Mouse (Mus musculus) T-helper 2 cell (primary cell): ENCODE measurements around the gene Slc2a9.

ENCODE experiments used
- in situ Hi-C: fragments of 300-600 bp; cut with MboI, MseI; formaldehyde crosslinking; loops from one replicate; pipeline ENCODE4 v1.15.1; 2025; ENCODE audit warnings: high pct_unique_total_duplicates

Gene Slc2a9

DNA sequence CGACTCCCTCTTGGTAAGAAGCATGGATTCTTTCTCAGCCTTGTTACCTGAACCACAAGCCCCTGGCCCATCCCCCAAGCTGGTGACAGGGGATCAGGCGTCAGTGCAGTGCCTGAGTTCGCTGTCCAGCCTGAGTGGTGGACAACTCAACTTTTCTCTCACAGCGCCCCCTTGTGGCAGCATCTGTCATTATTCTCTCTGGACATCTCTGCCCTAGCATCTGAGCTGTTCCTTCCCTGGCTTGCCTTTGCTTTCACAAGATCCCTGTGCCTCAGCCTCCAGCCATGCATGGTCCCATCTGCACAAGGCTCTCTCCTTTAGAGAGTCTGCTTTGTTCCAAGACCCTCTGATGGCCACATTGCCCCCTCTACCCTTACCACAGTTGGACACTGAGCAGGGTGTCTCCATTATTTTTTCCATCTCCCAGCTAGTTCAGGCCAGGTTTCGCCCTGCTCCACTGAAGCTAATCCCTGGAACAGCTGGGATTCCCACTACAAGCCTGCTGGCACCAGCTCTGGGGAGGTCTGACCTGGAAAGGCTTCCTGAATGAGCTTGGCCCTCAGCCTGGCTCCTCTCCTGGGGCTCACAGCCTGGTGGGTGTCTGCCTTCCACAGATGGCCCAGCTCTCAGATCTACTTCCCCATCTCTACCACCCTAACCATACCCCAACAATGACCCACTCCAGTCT, 32.9 kb downstream of the Slc2a9 start:
- in situ Hi-C loops, result loop anchor here (5.0 kb wide), 1 partner anchor 163 kb away; no protein-coding TSS in a partner anchor

GRCm38 (mm10) chr5:38466569-38467110, 36.3 kb downstream of the Slc2a9 start:
- in situ Hi-C loops, result loop anchor here (5.0 kb wide), 1 partner anchor 159 kb away; no protein-coding TSS in a partner anchor

DNA sequence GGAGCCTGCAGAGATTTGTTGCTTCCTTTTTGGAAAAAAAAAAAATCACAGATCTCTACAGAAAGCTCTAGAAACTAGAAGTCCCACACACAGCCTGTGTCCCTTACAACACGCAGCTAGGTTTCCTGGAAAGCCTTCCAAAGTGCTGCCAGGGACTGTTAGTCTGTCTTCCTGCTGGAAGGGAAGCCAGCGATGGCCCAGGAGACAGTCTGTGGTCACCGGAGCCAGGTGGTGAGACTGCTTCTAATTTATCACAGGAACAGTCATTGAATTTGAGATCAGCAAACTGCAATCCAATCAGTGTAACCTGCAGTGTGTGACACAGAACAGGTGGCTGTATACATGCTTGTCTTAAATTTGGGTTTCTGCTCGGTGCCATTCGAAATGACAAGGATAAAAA, 41.7 kb downstream of the Slc2a9 start:
- in situ Hi-C loops, result no loop called here

GRCm38 (mm10) chr5:38450936-38451335, 52.0 kb downstream of the Slc2a9 start:
- in situ Hi-C loops, result no loop called here

DNA sequence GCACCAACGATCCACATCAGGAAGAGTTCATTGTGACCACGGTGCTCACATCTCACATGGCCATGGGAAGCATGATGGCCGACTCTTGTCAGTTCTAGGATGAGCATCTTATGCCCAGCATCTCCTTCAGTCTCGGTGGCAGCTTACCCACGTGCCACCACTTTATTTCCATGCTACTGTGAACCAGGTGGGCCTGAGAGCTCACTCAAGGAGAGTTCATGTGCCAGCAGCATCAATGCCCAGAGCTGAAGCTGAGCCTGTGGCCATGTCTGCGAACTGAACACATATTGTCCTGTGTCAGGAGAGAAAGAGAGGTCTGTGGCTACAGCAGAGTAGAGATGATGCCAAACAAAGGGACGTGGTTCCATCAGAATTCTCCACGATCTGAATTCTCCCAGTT, 53.3 kb downstream of the Slc2a9 start:
- in situ Hi-C loops, result no loop called here

DNA sequence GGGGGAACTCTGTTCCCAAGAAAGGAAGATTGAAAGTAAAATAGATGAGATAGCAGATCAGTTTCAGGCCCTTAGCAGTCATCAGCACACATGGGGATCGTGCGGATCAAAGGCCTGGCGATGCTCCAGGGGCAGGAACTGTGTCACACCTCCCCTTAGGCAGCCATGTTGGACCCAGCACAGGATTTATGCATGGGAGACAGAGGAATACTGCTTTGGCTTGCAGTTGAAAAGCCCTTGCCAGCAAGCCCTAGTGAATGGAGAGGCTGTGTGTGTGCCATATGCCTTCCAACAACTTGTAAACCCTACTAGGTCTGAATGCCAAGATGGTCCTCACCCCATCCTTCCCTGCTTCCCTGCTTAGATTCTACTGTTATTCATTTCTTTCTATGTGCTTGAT, 54.8 kb downstream of the Slc2a9 start:
- in situ Hi-C loops, result no loop called here

- in situ Hi-C loops, result no loop called here
Observed at GRCm38 (mm10) chr5:38446316-38446975, 56.5 kb downstream of the Slc2a9 start.

GRCm38 (mm10) chr5:38441088-38441839, 61.7 kb downstream of the Slc2a9 start:
- in situ Hi-C loops, result no loop called here

DNA sequence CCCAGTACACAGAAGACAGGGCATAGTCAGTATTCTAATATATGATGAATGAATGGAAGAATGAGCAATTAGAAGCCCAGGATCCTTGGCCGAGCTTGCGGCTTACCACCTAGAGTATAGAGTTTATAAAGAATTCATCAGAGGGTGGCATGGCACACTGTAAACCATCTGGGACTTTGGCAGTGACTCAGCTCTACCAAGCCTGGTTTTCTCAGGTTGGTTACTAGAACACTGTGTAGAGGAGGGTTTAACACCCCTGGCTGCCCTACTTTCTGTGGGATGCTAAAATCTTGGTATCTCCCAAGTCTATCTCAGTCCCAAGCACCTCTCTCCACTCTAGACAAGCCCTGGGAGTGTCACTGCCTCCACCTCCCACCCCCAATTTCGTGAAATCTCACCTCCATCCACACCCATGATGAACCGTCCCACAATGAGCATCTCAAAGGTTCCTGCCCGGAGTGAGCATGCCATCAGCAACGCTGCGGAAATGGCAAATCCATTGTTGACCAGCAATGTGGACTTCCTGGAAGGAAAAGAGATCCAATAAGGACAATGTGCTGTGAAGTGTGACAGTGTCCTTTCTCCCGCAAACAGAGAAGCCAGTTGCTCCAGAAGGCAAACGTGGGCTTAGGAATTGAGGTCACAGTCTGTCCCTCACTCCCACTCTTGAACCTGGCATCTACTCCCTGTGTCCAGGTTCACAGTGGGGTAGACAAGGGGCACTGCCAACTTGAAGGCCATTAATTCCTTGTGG, 62.5 kb downstream of the Slc2a9 start:
- in situ Hi-C loops, result no loop called here

- in situ Hi-C loops, result no loop called here
Observed at GRCm38 (mm10) chr5:38436681-38437080, 66.3 kb downstream of the Slc2a9 start.

DNA sequence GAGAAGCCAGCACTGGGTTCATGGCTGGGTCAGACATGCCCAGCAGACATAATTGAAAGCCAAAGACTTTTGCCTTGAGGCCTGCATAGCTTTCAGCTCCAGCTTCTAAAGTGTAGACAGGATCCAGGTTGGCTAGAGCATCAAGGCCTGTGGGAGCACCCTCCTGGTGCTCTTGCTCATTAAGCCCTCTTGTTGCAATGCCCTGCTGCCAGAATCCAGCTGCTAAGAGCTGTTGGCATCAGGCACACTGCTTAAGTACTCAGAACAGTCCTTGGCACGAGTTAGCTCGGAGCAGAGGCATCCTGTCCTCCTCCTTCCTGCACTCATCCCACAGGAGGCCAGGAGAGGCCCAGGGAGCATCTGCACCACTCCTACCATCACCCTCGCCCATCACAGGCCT, 68.1 kb downstream of the Slc2a9 start:
- in situ Hi-C loops, result no loop called here

DNA sequence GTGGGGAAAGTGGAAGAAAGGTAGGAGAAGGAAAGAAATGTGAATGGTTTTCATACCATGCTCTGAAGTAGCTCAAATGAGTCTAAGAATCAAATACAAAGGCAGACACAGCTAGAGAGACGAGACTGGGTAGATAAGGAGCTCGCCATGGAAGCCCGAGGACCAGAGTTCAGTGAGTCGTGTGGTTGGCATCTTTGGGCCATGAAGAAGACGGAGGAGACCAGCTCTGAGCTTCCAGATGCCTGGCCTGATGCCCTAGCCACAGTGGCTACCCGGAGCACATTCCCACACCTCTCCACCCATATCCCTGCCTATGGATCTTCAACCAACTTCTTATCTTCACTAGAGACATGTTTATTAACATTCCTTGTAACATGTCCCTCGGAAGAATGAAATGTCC, 71.7 kb downstream of the Slc2a9 start:
- in situ Hi-C loops, result no loop called here

GRCm38 (mm10) chr5:38429106-38429505, 73.8 kb downstream of the Slc2a9 start:
- in situ Hi-C loops, result no loop called here

- in situ Hi-C loops, result no loop called here
Observed at GRCm38 (mm10) chr5:38427757-38428156, 75.2 kb downstream of the Slc2a9 start.

- in situ Hi-C loops, result no loop called here
Observed at GRCm38 (mm10) chr5:38425569-38425968, 77.4 kb downstream of the Slc2a9 start.

- in situ Hi-C loops, result no loop called here
Observed at GRCm38 (mm10) chr5:38422426-38422825, 80.5 kb downstream of the Slc2a9 start.

GRCm38 (mm10) chr5:38418799-38419198, 84.1 kb downstream of the Slc2a9 start:
- in situ Hi-C loops, result no loop called here

GRCm38 (mm10) chr5:38403612-38404011, 99.3 kb downstream of the Slc2a9 start:
- in situ Hi-C loops, result loop anchor here (10.0 kb wide), 1 partner anchor 609 kb away; no protein-coding TSS in a partner anchor

DNA sequence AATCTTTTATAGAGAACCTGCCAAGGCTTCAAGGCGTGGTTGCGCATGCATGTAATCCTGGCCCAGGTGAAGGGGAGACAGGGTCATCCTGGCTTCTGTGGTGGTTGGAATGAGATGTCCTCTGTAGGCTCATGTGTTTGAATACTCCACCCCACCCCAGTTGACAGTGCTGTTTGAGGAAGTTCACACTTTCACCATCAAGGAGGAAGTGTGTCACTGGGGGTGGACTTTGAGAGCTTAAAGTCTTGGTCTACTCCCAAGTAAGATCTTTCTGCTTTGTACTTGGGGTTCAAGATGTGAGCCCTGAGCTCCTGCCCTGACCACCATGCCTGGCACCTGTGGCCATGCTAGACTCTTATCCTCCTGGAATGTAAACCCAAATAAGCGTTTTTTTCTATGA, 100.7 kb downstream of the Slc2a9 start:
- in situ Hi-C loops, result loop anchor here (10.0 kb wide), 1 partner anchor 607 kb away; no protein-coding TSS in a partner anchor

- in situ Hi-C loops, result no loop called here
Observed at GRCm38 (mm10) chr5:38388857-38389256, 114.1 kb downstream of the Slc2a9 start.

DNA sequence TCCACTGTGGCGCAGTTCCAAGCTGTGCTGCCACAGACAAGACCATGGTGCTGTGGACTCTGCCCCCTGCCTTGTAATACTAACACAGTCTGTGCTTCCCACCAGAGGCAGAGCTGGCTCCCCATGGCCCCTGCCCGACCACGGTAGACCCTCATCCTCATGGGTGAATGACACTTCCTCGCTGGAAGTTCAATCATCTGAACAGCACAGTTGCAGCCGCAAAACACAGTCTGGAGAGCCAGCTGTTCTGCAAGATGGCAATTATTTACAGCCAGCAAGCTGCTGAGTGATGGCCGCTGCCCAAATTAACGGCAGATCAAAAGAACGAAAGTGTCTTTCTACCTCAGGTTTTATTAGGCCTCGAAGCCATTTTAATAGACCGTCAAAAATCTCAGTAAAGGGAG, 114.5 kb downstream of the Slc2a9 start:
- in situ Hi-C loops, result no loop called here
